Mouse (Mus musculus): Measurements from ENCODE around the gene Itpk1.

GRCm38 (mm10) chr12:102570734-102571133 is 134.0 kb downstream of the Itpk1 start:
- TF ChIP-seq EP300 (IDR thresholded peaks at IDR 0.05; ENCODE audit: insufficient read depth, low read depth, low read length) (no peak), CTCF (IDR thresholded peaks at IDR 0.05; ENCODE audit: low read depth, low read length) (no peak), POLR2A (IDR thresholded peaks at IDR 0.05; ENCODE audit: insufficient read depth, low read length) (no peak)
